Mouse (Mus musculus): Measurements from ENCODE around the gene Irx4.

DNA sequence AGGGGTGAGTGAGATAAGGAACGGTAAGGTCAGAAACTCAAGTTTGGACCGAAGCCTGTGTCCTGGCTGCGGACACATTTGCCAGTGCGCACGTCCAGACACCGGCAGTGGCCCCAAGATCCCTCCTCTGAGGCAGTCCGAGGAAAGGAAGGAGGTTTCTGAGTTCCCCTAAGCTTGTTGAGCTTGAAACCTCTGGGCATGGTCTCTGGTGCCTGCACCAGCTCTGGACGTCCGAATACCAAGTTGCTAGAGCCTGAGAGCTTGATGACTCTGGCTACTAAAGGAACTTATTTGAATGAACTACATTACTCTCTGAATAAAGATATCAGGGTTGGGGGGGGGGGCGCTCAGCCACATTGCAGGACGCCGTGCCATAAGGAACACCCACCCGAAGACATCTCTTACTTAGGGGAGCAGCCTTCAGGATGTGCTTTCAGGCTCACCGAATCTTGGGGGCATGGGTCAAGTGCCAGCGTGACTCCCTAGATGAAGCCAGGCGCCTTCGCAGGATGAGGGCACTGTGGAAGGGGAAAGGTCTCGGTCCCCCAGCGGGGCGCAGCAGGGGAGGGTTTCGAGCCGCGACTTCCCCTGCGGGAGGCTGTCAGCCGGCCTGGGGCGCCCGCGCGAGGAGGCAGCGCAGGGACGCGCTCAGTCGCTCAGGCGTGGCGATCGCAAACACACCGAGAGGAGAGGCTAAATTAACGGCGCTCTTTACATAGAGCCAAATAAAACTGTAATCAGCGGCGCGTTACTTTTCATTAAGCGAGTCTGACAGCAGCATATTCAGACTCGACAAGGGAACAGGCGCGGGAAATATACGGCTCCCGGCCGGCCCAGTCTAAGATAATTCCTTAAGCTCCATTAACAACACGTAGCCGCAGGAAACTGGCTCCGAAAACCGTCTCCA lies 11.3 kb downstream of the Irx4 start:
- TF ChIP-seq CHD2 (IDR thresholded peaks at IDR 0.05; ENCODE audit: low read depth, low read length) (no peak), HCFC1 (IDR thresholded peaks at IDR 0.05; ENCODE audit: borderline replicate concordance, insufficient read depth, low read length) (no peak), ZNF384 (IDR thresholded peaks at IDR 0.05; ENCODE audit: low read depth, low read length) (no peak), MAFK (IDR thresholded peaks at IDR 0.05; ENCODE audit: insufficient read depth, low read depth, low read length) (no peak)

Measured in ES-E14 (cell line).